Mouse (Mus musculus): Measurements from ENCODE around the gene Tjp1. TPM values are rescaled to one million over a fixed set of nuclear protein-coding genes. Genes with fewer than 3 reads are reported as not detected.

Gene Tjp1
- polyA plus RNA-seq, 1 experiment from 2014 or later, result 18.6 TPM

DNA sequence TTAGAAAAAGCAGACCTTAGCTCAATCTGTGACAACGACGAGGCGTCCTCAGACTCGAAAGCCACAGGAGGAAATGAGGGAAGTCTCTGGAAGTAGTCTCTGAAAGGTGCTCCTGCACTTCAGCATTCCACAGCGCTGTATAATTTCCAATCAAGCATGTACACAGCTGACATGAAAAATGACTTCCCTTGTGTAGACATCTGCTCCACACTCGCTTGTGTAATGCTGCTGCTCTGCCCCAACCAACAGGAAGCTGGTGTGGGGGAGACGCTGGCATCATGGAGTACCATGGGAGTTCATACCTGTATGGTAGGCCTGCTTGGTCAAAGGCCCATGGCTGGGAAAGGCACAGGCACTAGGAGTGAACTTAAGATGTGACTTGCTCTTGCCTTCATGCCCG lies 103.1 kb downstream of the Tjp1 start:
- DNase-seq (ENCODE audit: low spot score) (no peak), ATAC-seq (replicated peaks; ENCODE audit: insufficient number of reproducible peaks, low FRiP score, low TSS enrichment, low read depth) (no peak)
- Histone ChIP-seq H3K27ac (replicated peaks; ENCODE audit: low read depth, low read length) (no peak overlapping the region), H3K4me1 (ENCODE audit: control insufficient read depth, insufficient read depth, low read length) (peaks cover 2% of the 10 kb centered on the region; the same call in 1 of the 2 replicates), H3K9me3 (replicated peaks; ENCODE audit: control insufficient read depth, low read length) (no peaks in the 10 kb centered on the region), H3K4me2 (ENCODE audit: low read depth, low read length) (no peak overlapping the region), H3K36me3 (replicated peaks; ENCODE audit: control insufficient read depth, insufficient read depth, low read depth, low read length) (no peaks in the 10 kb centered on the region), H3K4me3 (ENCODE audit: low read depth, low read length) (no peak overlapping the region), H3K27me3 (ENCODE audit: control insufficient read depth, insufficient read depth, low read length) (no peaks in the 10 kb centered on the region), H3K9ac (replicated peaks; ENCODE audit: low read length) (no peak overlapping the region)
- WGBS, result 89% methylated on average over 8 of the region's 8 CpGs

DNA sequence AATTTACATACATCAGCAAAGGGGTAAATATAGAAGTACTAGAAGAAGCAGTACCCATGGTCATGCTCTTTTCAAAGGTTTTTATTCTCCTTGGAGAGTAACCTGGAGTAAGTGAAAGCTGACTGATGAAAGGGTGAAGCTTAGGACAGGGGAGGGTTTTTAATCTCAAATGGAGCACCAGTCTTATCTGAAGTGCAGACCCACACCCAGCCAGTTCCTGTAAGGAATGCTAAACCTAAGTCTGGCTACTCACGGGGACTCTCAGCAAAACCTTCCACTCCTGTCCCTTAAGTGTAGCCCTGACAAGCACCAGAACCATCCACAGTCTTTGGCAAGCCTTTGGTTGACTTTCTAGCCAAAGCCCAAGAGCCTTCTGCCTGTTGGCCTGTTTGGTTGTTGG lies 105.1 kb downstream of the Tjp1 start:
- H3K4me3 ChIP-seq (ENCODE audit: low read depth, low read length), result no peak overlapping the region
- H3K4me2 ChIP-seq (ENCODE audit: low read depth, low read length), result no peak overlapping the region
- no peaks in the 10 kb centered on the region for H3K27me3 ChIP-seq (ENCODE audit: control insufficient read depth, insufficient read depth, low read length)
- no peak overlapping the region for H3K27ac ChIP-seq (replicated peaks; ENCODE audit: low read depth, low read length)
- no peak overlapping the region for H3K9ac ChIP-seq (replicated peaks; ENCODE audit: low read length)
- DNase-seq (ENCODE audit: low spot score) (no peak), ATAC-seq (replicated peaks; ENCODE audit: insufficient number of reproducible peaks, low FRiP score, low TSS enrichment, low read depth) (no peak)
- no peaks in the 10 kb centered on the region for H3K36me3 ChIP-seq (replicated peaks; ENCODE audit: control insufficient read depth, insufficient read depth, low read depth, low read length)
- peaks cover 2% of the 10 kb centered on the region; the same call in 1 of the 2 replicates for H3K4me1 ChIP-seq (ENCODE audit: control insufficient read depth, insufficient read depth, low read length)
- WGBS, result 93% methylated on average over 1 of the region's 1 CpGs
- H3K9me3 ChIP-seq (replicated peaks; ENCODE audit: control insufficient read depth, low read length), result no peaks in the 10 kb centered on the region

DNA sequence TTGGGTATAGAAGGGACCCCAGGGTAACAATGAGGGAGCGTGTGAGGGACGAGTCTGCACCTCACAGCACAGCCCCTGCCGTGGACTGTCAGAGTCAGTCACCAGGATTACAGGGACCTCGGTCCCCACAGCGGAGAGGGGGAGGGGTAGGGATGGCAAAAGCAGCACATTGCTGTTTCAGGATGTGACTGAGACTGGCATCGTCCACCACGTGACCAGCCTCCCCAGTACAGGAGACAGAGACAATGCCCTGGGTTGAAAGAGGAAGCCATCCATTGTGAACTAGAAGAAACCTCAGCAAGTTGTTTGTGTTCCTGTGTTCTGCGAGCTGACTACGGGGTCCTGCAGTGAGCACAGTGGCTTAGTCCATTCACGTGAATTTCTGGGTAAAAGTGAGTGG lies 106.1 kb downstream of the Tjp1 start:
- no peaks in the 10 kb centered on the region for H3K9me3 ChIP-seq (replicated peaks; ENCODE audit: control insufficient read depth, low read length)
- 10% methylated on average over 10 of the region's 10 CpGs for WGBS

DNA sequence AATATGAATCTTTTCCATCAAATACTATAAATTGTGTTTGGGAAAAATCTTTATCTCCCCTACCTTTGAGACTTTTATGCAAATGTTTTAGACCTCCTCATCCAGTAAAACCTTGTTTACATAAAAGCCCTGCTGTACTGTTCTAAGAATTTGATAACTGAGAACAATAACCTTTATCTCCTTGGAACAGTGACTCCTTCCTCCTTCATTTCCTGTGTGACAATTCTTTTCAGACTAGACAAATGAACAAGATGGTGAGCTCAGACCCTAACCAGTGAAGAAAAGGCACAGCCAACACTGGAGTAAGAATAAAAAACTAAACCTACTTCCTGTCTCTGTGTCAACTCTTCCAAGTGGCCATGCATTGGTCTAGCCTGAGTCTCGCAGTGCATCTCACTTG lies 107.7 kb downstream of the Tjp1 start:
- no peak overlapping the region for H3K9ac ChIP-seq (replicated peaks; ENCODE audit: low read length)
- DNase-seq (ENCODE audit: low spot score) (no peak), ATAC-seq (replicated peaks; ENCODE audit: insufficient number of reproducible peaks, low FRiP score, low TSS enrichment, low read depth) (no peak)
- H3K4me1 ChIP-seq (ENCODE audit: control insufficient read depth, insufficient read depth, low read length), result peaks cover 2% of the 10 kb centered on the region; the same call in 1 of the 2 replicates
- no peaks in the 10 kb centered on the region for H3K9me3 ChIP-seq (replicated peaks; ENCODE audit: control insufficient read depth, low read length)
- no peaks in the 10 kb centered on the region for H3K27me3 ChIP-seq (ENCODE audit: control insufficient read depth, insufficient read depth, low read length)
- WGBS, result 87% methylated on average over 1 of the region's 1 CpGs
- no peak overlapping the region for H3K4me3 ChIP-seq (ENCODE audit: low read depth, low read length)
- H3K4me2 ChIP-seq (ENCODE audit: low read depth, low read length), result no peak overlapping the region
- H3K27ac ChIP-seq (replicated peaks; ENCODE audit: low read depth, low read length), result no peak overlapping the region
- no peaks in the 10 kb centered on the region for H3K36me3 ChIP-seq (replicated peaks; ENCODE audit: control insufficient read depth, insufficient read depth, low read depth, low read length)

More for the DNA sequence above, 106.1 kb downstream of the Tjp1 start:
- H3K36me3 ChIP-seq (replicated peaks; ENCODE audit: control insufficient read depth, insufficient read depth, low read depth, low read length), result no peaks in the 10 kb centered on the region
- no peak overlapping the region for H3K4me3 ChIP-seq (ENCODE audit: low read depth, low read length)
- no peak overlapping the region for H3K27ac ChIP-seq (replicated peaks; ENCODE audit: low read depth, low read length)
- H3K9ac ChIP-seq (replicated peaks; ENCODE audit: low read length), result peak overlapping the region; percentile 51; the same call in 1 of the 2 replicates
- peaks cover 2% of the 10 kb centered on the region; the same call in 1 of the 2 replicates for H3K4me1 ChIP-seq (ENCODE audit: control insufficient read depth, insufficient read depth, low read length)
- DNase-seq (ENCODE audit: low spot score), result peak; percentile 54
- H3K4me2 ChIP-seq (ENCODE audit: low read depth, low read length), result no peak overlapping the region
- no peaks in the 10 kb centered on the region for H3K27me3 ChIP-seq (ENCODE audit: control insufficient read depth, insufficient read depth, low read length)
- peak; percentile 81 for ATAC-seq (replicated peaks; ENCODE audit: insufficient number of reproducible peaks, low FRiP score, low TSS enrichment, low read depth)

- Histone ChIP-seq H3K4me2 (ENCODE audit: low read depth, low read length) (no peak overlapping the region), H3K4me3 (ENCODE audit: low read depth, low read length) (no peak overlapping the region), H3K27me3 (ENCODE audit: control insufficient read depth, insufficient read depth, low read length) (no peaks in the 10 kb centered on the region), H3K4me1 (ENCODE audit: control insufficient read depth, insufficient read depth, low read length) (peaks cover 2% of the 10 kb centered on the region; the same call in 1 of the 2 replicates), H3K36me3 (replicated peaks; ENCODE audit: control insufficient read depth, insufficient read depth, low read depth, low read length) (no peaks in the 10 kb centered on the region), H3K27ac (replicated peaks; ENCODE audit: low read depth, low read length) (no peak overlapping the region), H3K9me3 (replicated peaks; ENCODE audit: control insufficient read depth, low read length) (no peaks in the 10 kb centered on the region), H3K9ac (replicated peaks; ENCODE audit: low read length) (no peak overlapping the region)
- ATAC-seq (replicated peaks; ENCODE audit: insufficient number of reproducible peaks, low FRiP score, low TSS enrichment, low read depth) (no peak), DNase-seq (ENCODE audit: low spot score) (no peak)
- 64% methylated on average over 3 of the region's 3 CpGs for WGBS
Measured at GRCm38 (mm10) chr7:65419012-65419411, 108.6 kb downstream of the Tjp1 start.

DNA sequence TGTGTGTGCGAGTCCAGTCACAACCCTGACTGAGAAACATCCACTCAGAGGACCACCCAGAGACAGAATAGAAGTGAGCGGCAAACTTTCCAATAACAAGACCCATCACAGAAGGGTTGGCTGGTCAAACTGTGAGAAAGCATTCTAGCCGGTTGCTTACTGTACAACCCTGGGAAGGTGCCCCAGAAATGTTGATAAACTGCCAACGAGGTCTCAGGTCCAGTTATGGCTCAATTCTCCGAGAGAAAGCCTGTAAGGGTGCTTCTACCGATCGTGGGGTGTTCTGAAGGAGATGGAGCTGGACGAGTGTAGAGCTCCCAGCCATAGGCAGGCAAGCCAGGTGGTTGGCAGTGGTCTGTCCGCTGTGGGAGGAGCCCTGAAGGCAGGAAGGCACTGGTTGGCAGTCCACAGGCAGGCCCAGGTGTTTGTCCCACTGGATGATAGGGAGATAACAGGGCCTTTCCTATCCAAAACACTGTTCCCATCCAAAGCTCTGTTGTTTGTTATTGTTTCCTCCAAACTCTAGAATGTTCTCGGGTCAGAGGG lies 109.1 kb downstream of the Tjp1 start:
- Histone ChIP-seq H3K4me1 (ENCODE audit: control insufficient read depth, insufficient read depth, low read length) (peaks cover 2% of the 10 kb centered on the region; the same call in 1 of the 2 replicates), H3K9me3 (replicated peaks; ENCODE audit: control insufficient read depth, low read length) (no peaks in the 10 kb centered on the region), H3K27ac (replicated peaks; ENCODE audit: low read depth, low read length) (no peak overlapping the region), H3K4me3 (ENCODE audit: low read depth, low read length) (no peak overlapping the region), H3K36me3 (replicated peaks; ENCODE audit: control insufficient read depth, insufficient read depth, low read depth, low read length) (no peaks in the 10 kb centered on the region), H3K27me3 (ENCODE audit: control insufficient read depth, insufficient read depth, low read length) (no peaks in the 10 kb centered on the region), H3K4me2 (ENCODE audit: low read depth, low read length) (no peak overlapping the region), H3K9ac (replicated peaks; ENCODE audit: low read length) (no peak overlapping the region)
- 78% methylated on average over 10 of the region's 10 CpGs for WGBS
- ATAC-seq (replicated peaks; ENCODE audit: insufficient number of reproducible peaks, low FRiP score, low TSS enrichment, low read depth) (no peak), DNase-seq (ENCODE audit: low spot score) (no peak)

- Histone ChIP-seq H3K4me3 (ENCODE audit: low read depth, low read length) (no peak overlapping the region), H3K27me3 (ENCODE audit: control insufficient read depth, insufficient read depth, low read length) (no peaks in the 10 kb centered on the region), H3K27ac (replicated peaks; ENCODE audit: low read depth, low read length) (no peak overlapping the region), H3K9me3 (replicated peaks; ENCODE audit: control insufficient read depth, low read length) (no peaks in the 10 kb centered on the region), H3K4me1 (ENCODE audit: control insufficient read depth, insufficient read depth, low read length) (peaks cover 2% of the 10 kb centered on the region; the same call in 1 of the 2 replicates), H3K4me2 (ENCODE audit: low read depth, low read length) (no peak overlapping the region), H3K36me3 (replicated peaks; ENCODE audit: control insufficient read depth, insufficient read depth, low read depth, low read length) (no peaks in the 10 kb centered on the region), H3K9ac (replicated peaks; ENCODE audit: low read length) (no peak overlapping the region)
- WGBS, result 63% methylated on average over 10 of the region's 10 CpGs
- ATAC-seq (replicated peaks; ENCODE audit: insufficient number of reproducible peaks, low FRiP score, low TSS enrichment, low read depth) (no peak), DNase-seq (ENCODE audit: low spot score) (no peak)
Measured at GRCm38 (mm10) chr7:65417231-65418100, 110.1 kb downstream of the Tjp1 start.

DNA sequence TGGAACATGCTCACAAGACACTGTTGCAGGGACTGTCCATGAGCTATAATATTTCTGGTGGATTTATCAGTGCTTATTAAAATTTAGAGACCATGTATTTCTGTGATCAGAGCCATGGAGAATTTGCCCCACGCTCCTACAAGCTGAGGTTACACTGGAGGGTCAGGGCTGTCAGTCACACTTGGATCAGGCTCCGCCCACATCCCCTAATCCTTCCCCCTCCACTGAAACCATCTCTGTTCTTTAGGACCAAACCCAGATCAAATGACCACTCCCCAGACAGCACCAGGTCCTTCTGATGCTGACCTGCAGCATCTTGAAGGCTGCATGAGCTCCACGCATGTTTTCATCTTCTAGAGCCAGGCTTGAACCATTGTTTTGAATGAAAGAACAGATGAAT lies 111.1 kb downstream of the Tjp1 start:
- H3K9me3 ChIP-seq (replicated peaks; ENCODE audit: control insufficient read depth, low read length), result no peaks in the 10 kb centered on the region
- H3K9ac ChIP-seq (replicated peaks; ENCODE audit: low read length), result no peak overlapping the region
- ATAC-seq (replicated peaks; ENCODE audit: insufficient number of reproducible peaks, low FRiP score, low TSS enrichment, low read depth) (no peak), DNase-seq (ENCODE audit: low spot score) (no peak)
- no peak overlapping the region for H3K4me2 ChIP-seq (ENCODE audit: low read depth, low read length)
- peaks cover 2% of the 10 kb centered on the region; the same call in 1 of the 2 replicates for H3K4me1 ChIP-seq (ENCODE audit: control insufficient read depth, insufficient read depth, low read length)
- H3K36me3 ChIP-seq (replicated peaks; ENCODE audit: control insufficient read depth, insufficient read depth, low read depth, low read length), result no peaks in the 10 kb centered on the region
- no peak overlapping the region for H3K27ac ChIP-seq (replicated peaks; ENCODE audit: low read depth, low read length)
- H3K27me3 ChIP-seq (ENCODE audit: control insufficient read depth, insufficient read depth, low read length), result no peaks in the 10 kb centered on the region
- no peak overlapping the region for H3K4me3 ChIP-seq (ENCODE audit: low read depth, low read length)
- 46% methylated on average over 3 of the region's 3 CpGs for WGBS

Data from embryonic facial prominence, embryonic 11.5 days (tissue).